Mouse (Mus musculus): ENCODE measurements at regions not wholly inside any gene's neighbourhood (a gene's known extent, or its start where the extent isn't known, plus 50 kb on each side); places are given as distances from the start of the nearest gene placed in this dataset.
A peak's percentile ranks its signal among the peaks of the same experiment; 100 is the strongest.

- ATAC-seq (ENCODE audit: low read depth): no peak
- Histone ChIP-seq H3K4me1 (replicated peaks; ENCODE audit: control insufficient read depth, insufficient read depth, low read length) (no peaks in the 10 kb centered on the region), H3K4me3 (ENCODE audit: low read length) (no peak overlapping the region), H3K27ac (ENCODE audit: low read length) (no peak overlapping the region), H3K36me3 (ENCODE audit: control insufficient read depth, insufficient read depth, low read length) (no peaks in the 10 kb centered on the region), H3K9me3 (ENCODE audit: control insufficient read depth, low read length) (no peaks in the 10 kb centered on the region), H3K4me2 (ENCODE audit: low read depth, low read length) (no peak overlapping the region), H3K27me3 (ENCODE audit: control insufficient read depth, insufficient read depth, low read depth, low read length) (no peaks in the 10 kb centered on the region), H3K9ac (ENCODE audit: low read length) (no peak overlapping the region)
- 64% methylated on average over 5 of the region's 5 CpGs for WGBS
Measured at GRCm38 (mm10) chr10:126458523-126458922, 442.6 kb downstream of the Atp23 start.

- no peak overlapping the region for H3K4me2 ChIP-seq (ENCODE audit: low read depth, low read length)
- peak; percentile 87 for ATAC-seq (ENCODE audit: low read depth)
- H3K27ac ChIP-seq (ENCODE audit: low read length): peak overlapping the region; percentile 69
- no peak overlapping the region for H3K9ac ChIP-seq (ENCODE audit: low read length)
- no peak overlapping the region for H3K4me3 ChIP-seq (ENCODE audit: low read length)
- H3K27me3 ChIP-seq (ENCODE audit: control insufficient read depth, insufficient read depth, low read depth, low read length): no peaks in the 10 kb centered on the region
- no peaks in the 10 kb centered on the region for H3K9me3 ChIP-seq (ENCODE audit: control insufficient read depth, low read length)
- 49% methylated on average over 15 of the region's 15 CpGs for WGBS
- no peaks in the 10 kb centered on the region for H3K36me3 ChIP-seq (ENCODE audit: control insufficient read depth, insufficient read depth, low read length)
- H3K4me1 ChIP-seq (replicated peaks; ENCODE audit: control insufficient read depth, insufficient read depth, low read length): no peaks in the 10 kb centered on the region
Measured at GRCm38 (mm10) chr10:126452757-126453528, 448.2 kb downstream of the Atp23 start.

GRCm38 (mm10) chr10:126452057-126452622 lies 449.0 kb downstream of the Atp23 start:
- H3K36me3 ChIP-seq (ENCODE audit: control insufficient read depth, insufficient read depth, low read length): no peaks in the 10 kb centered on the region
- no peaks in the 10 kb centered on the region for H3K27me3 ChIP-seq (ENCODE audit: control insufficient read depth, insufficient read depth, low read depth, low read length)
- H3K27ac ChIP-seq (ENCODE audit: low read length): peak overlapping the region; percentile 69; the same call in 1 of the 2 replicates
- no peak overlapping the region for H3K4me2 ChIP-seq (ENCODE audit: low read depth, low read length)
- H3K4me1 ChIP-seq (replicated peaks; ENCODE audit: control insufficient read depth, insufficient read depth, low read length): no peaks in the 10 kb centered on the region
- ATAC-seq (ENCODE audit: low read depth): no peak
- H3K9me3 ChIP-seq (ENCODE audit: control insufficient read depth, low read length): no peaks in the 10 kb centered on the region
- no peak overlapping the region for H3K4me3 ChIP-seq (ENCODE audit: low read length)
- H3K9ac ChIP-seq (ENCODE audit: low read length): no peak overlapping the region
- 78% methylated on average over 10 of the region's 10 CpGs for WGBS

GRCm38 (mm10) chr10:126431222-126431621 lies 465.3 kb downstream of the Lrig3 start:
- Histone ChIP-seq H3K36me3 (ENCODE audit: control insufficient read depth, insufficient read depth, low read length) (no peaks in the 10 kb centered on the region), H3K27me3 (ENCODE audit: control insufficient read depth, insufficient read depth, low read depth, low read length) (no peaks in the 10 kb centered on the region), H3K4me3 (ENCODE audit: low read length) (no peak overlapping the region), H3K4me1 (replicated peaks; ENCODE audit: control insufficient read depth, insufficient read depth, low read length) (no peaks in the 10 kb centered on the region), H3K4me2 (ENCODE audit: low read depth, low read length) (no peak overlapping the region), H3K27ac (ENCODE audit: low read length) (no peak overlapping the region), H3K9ac (ENCODE audit: low read length) (no peak overlapping the region), H3K9me3 (ENCODE audit: control insufficient read depth, low read length) (no peaks in the 10 kb centered on the region)
- ATAC-seq (ENCODE audit: low read depth): no peak

- H3K27ac ChIP-seq (ENCODE audit: low read length): no peak overlapping the region
- 80% methylated on average over 8 of the region's 8 CpGs for WGBS
- H3K9ac ChIP-seq (ENCODE audit: low read length): no peak overlapping the region
- H3K4me3 ChIP-seq (ENCODE audit: low read length): no peak overlapping the region
- no peaks in the 10 kb centered on the region for H3K36me3 ChIP-seq (ENCODE audit: control insufficient read depth, insufficient read depth, low read length)
- no peaks in the 10 kb centered on the region for H3K4me1 ChIP-seq (replicated peaks; ENCODE audit: control insufficient read depth, insufficient read depth, low read length)
- H3K27me3 ChIP-seq (ENCODE audit: control insufficient read depth, insufficient read depth, low read depth, low read length): no peaks in the 10 kb centered on the region
- no peaks in the 10 kb centered on the region for H3K9me3 ChIP-seq (ENCODE audit: control insufficient read depth, low read length)
- ATAC-seq (ENCODE audit: low read depth): no peak
- H3K4me2 ChIP-seq (ENCODE audit: low read depth, low read length): no peak overlapping the region
Measured at GRCm38 (mm10) chr10:126430346-126430745, 464.4 kb downstream of the Lrig3 start.

- Histone ChIP-seq H3K36me3 (ENCODE audit: control insufficient read depth, insufficient read depth, low read length) (no peaks in the 10 kb centered on the region), H3K9me3 (ENCODE audit: control insufficient read depth, low read length) (no peaks in the 10 kb centered on the region), H3K4me2 (ENCODE audit: low read depth, low read length) (no peak overlapping the region), H3K4me3 (ENCODE audit: low read length) (no peak overlapping the region), H3K27me3 (ENCODE audit: control insufficient read depth, insufficient read depth, low read depth, low read length) (no peaks in the 10 kb centered on the region), H3K4me1 (replicated peaks; ENCODE audit: control insufficient read depth, insufficient read depth, low read length) (no peaks in the 10 kb centered on the region), H3K27ac (ENCODE audit: low read length) (no peak overlapping the region), H3K9ac (ENCODE audit: low read length) (no peak overlapping the region)
- no peak for ATAC-seq (ENCODE audit: low read depth)
- 73% methylated on average over 1 of the region's 1 CpGs for WGBS
Measured at GRCm38 (mm10) chr10:126429502-126429901, 463.5 kb downstream of the Lrig3 start.

GRCm38 (mm10) chr10:126422066-126422465 lies 456.1 kb downstream of the Lrig3 start:
- no peaks in the 10 kb centered on the region for H3K36me3 ChIP-seq (ENCODE audit: control insufficient read depth, insufficient read depth, low read length)
- no peaks in the 10 kb centered on the region for H3K27me3 ChIP-seq (ENCODE audit: control insufficient read depth, insufficient read depth, low read depth, low read length)
- H3K4me1 ChIP-seq (replicated peaks; ENCODE audit: control insufficient read depth, insufficient read depth, low read length): peaks cover 3% of the 10 kb centered on the region; the same call in 1 of the 2 replicates
- H3K27ac ChIP-seq (ENCODE audit: low read length): no peak overlapping the region
- no peak overlapping the region for H3K9ac ChIP-seq (ENCODE audit: low read length)
- H3K4me3 ChIP-seq (ENCODE audit: low read length): no peak overlapping the region
- ATAC-seq (ENCODE audit: low read depth): no peak
- 36% methylated on average over 6 of the region's 6 CpGs for WGBS
- H3K4me2 ChIP-seq (ENCODE audit: low read depth, low read length): no peak overlapping the region
- H3K9me3 ChIP-seq (ENCODE audit: control insufficient read depth, low read length): no peaks in the 10 kb centered on the region

- no peaks in the 10 kb centered on the region for H3K36me3 ChIP-seq (ENCODE audit: control insufficient read depth, insufficient read depth, low read length)
- no peak overlapping the region for H3K9ac ChIP-seq (ENCODE audit: low read length)
- no peaks in the 10 kb centered on the region for H3K4me1 ChIP-seq (replicated peaks; ENCODE audit: control insufficient read depth, insufficient read depth, low read length)
- 44% methylated on average over 7 of the region's 7 CpGs for WGBS
- peaks cover 2% of the 10 kb centered on the region for H3K9me3 ChIP-seq (ENCODE audit: control insufficient read depth, low read length)
- H3K4me3 ChIP-seq (ENCODE audit: low read length): no peak overlapping the region
- H3K4me2 ChIP-seq (ENCODE audit: low read depth, low read length): no peak overlapping the region
- no peaks in the 10 kb centered on the region for H3K27me3 ChIP-seq (ENCODE audit: control insufficient read depth, insufficient read depth, low read depth, low read length)
- no peak for ATAC-seq (ENCODE audit: low read depth)
- H3K27ac ChIP-seq (ENCODE audit: low read length): no peak overlapping the region
Measured at GRCm38 (mm10) chr10:126413786-126414185, 447.8 kb downstream of the Lrig3 start.

GRCm38 (mm10) chr10:126392235-126392634 lies 426.3 kb downstream of the Lrig3 start:
- H3K27ac ChIP-seq (ENCODE audit: low read length): peak overlapping the region; percentile 49; the same call in 1 of the 2 replicates
- ATAC-seq (ENCODE audit: low read depth): peak; percentile 28; the same call in 1 of the 2 replicates
- no peak overlapping the region for H3K4me3 ChIP-seq (ENCODE audit: low read length)

More at GRCm38 (mm10) chr10:126392235-126392634, 426.3 kb downstream of the Lrig3 start:
- Histone ChIP-seq H3K9me3 (ENCODE audit: control insufficient read depth, low read length) (no peaks in the 10 kb centered on the region), H3K4me1 (replicated peaks; ENCODE audit: control insufficient read depth, insufficient read depth, low read length) (no peaks in the 10 kb centered on the region), H3K9ac (ENCODE audit: low read length) (no peak overlapping the region), H3K27me3 (ENCODE audit: control insufficient read depth, insufficient read depth, low read depth, low read length) (no peaks in the 10 kb centered on the region), H3K4me2 (ENCODE audit: low read depth, low read length) (no peak overlapping the region), H3K36me3 (ENCODE audit: control insufficient read depth, insufficient read depth, low read length) (no peaks in the 10 kb centered on the region)
- WGBS: 29% methylated on average over 2 of the region's 3 CpGs

All from lung, embryonic 16.5 days (tissue).